Mouse (Mus musculus) sigmoid colon, adult 10 weeks (tissue): ENCODE results near the gene Dcaf12l1. TPM values are rescaled to one million over a fixed set of nuclear protein-coding genes. Genes with fewer than 3 reads are reported as not detected.

Source experiments
- polyA plus RNA-seq: library from polyadenylated mRNA; stranded (reverse); fragments of 350-450 nt; fragmentation: Illumina TruSeq; extraction: RNeasy Lipid Tissue Mini Kit (QIAGEN cat#74804); gene quantifications from one replicate; pipeline ENCODE4 v1.2.3, GENCODE M21; 2014; ENCODE audit warnings: low read depth, low replicate concordance

Dcaf12l1 gene
- 2.4 TPM for polyA plus RNA-seq

DNA sequence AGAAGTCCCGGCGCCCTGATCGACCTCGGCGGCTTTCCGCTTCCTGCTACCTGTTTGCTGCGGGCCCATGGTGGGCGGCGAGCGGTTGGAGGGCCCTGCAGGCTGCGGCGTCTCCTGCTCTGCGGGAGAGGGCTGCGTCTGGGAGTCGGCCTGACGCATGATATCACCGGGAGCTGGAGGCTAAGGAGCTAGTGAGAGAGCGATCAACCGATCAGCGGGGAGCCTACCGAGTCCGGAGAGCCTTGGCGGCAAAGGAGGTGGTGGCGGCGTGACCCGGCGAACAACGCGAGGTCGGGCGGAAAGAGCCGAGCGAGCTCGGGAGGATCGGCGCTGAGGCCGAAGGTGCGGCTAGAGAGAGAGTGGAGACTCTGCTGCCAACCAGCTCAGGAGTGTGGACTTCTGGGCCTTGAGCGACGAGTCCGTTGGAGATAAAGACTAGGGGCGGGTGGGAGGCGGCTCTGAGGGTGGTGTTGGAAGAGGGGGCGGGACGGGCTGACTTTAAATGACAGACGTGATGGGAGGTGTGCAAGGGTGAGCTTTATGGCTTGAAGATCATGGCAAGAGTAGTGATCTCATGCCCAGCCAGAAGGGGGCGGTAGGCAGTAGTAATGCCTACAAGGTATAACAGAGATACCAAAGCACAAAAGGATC is at the start of gene Dcaf12l1:
Gene Dcaf12l1 (minus strand): TSS at position 437 of the 651 bp plus-strand sequence.

